Mouse (Mus musculus) midbrain, embryonic 12.5 days (tissue): ENCODE measurements around the gene Arhgap15. TPM values are rescaled to one million over a fixed set of nuclear protein-coding genes. Genes with fewer than 3 reads are reported as not detected.

Experiments
- ATAC-seq: fragments of 200-750 bp; cut with Nextera tagmentation; 2 replicates; pipeline ENCODE4 v1.8.0; 2017; ENCODE audit warnings: low read depth, moderate TSS enrichment, moderate library complexity; ENCODE audit not compliant: low FRiP score
- H3K27ac ChIP-seq: fragments of 300-500 bp; sonication (generic); replicated peaks from 2 replicates; pipeline ENCODE4 v1.5.1; 2016; ENCODE audit warnings: mild to moderate bottlenecking
- H3K27me3 ChIP-seq: fragments of 300-500 bp; sonication (generic); 2 replicates; pipeline ENCODE4 v1.6.1; 2016; ENCODE audit warnings: mild to moderate bottlenecking
- H3K36me3 ChIP-seq: fragments of 300-500 bp; sonication (generic); 2 replicates; pipeline ENCODE4 v1.6.1; 2016
- H3K4me1 ChIP-seq: fragments of 300-500 bp; sonication (generic); 2 replicates; pipeline ENCODE4 v1.6.1; 2016
- H3K4me2 ChIP-seq: fragments of 300-500 bp; sonication (generic); replicated peaks from 2 replicates; pipeline ENCODE4 v1.6.1; 2016; ENCODE audit warnings: mild to moderate bottlenecking, moderate library complexity
- H3K4me3 ChIP-seq: fragments of 300-500 bp; sonication (generic); 2 replicates; pipeline ENCODE4 v1.5.1; 2016; ENCODE audit warnings: mild to moderate bottlenecking
- H3K9ac ChIP-seq: fragments of 300-500 bp; sonication (generic); replicated peaks from 2 replicates; pipeline ENCODE4 v1.6.1; 2016; ENCODE audit warnings: mild to moderate bottlenecking, moderate library complexity
- H3K9me3 ChIP-seq: fragments of 300-500 bp; sonication (generic); 2 replicates; pipeline ENCODE4 v1.6.1; 2016; ENCODE audit warnings: mild to moderate bottlenecking
- WGBS: fragments of 180-500 bp; shearing (Covaris S2); methylation state at CpG from one replicate; pipeline ENCODE4 v1.1.7; 2016; 5-methylcytosine and 5-hydroxymethylcytosine counted together
- polyA plus RNA-seq: library from polyadenylated mRNA; unstranded; fragments of >200 nt; fragmentation: Nextera tagmentation; extraction: Ambion mirVana; gene quantifications from 2 replicates; pipeline ENCODE4 v1.2.1, GENCODE M21; 2016

The Arhgap15 gene
- polyA plus RNA-seq, 1 experiment from 2014 or later = 0.32 TPM

DNA sequence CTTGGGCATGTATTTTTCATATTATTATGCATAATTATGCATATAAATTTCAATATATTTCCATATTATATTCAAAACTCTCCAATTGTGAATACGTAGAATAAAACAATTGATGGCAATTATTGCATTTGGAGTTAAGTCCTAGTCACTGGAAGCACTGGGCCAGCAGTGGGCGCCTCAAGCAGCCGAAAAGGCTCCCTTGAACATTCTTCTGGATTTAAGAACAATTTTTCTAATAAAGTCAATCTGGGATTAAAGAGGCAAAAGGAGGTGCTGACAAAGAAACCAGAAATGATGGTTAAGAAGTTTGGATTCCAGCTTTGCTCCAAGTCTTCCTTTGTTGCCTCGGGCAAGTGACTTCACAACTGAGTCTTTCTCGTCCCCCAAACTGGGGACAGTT, 355.1 kb downstream of the Arhgap15 start:
- H3K4me2 ChIP-seq = no peak overlapping the region
- H3K27me3 ChIP-seq = no peaks in the 10 kb centered on the region
- H3K4me1 ChIP-seq = peaks cover 5% of the 10 kb centered on the region
- ATAC-seq = no peak
- H3K9ac ChIP-seq = no peak overlapping the region
- H3K36me3 ChIP-seq = no peaks in the 10 kb centered on the region
- 83% methylated on average over 5 of the region's 5 CpGs for WGBS
- no peak overlapping the region for H3K4me3 ChIP-seq
- no peaks in the 10 kb centered on the region for H3K9me3 ChIP-seq
- no peak overlapping the region for H3K27ac ChIP-seq

DNA sequence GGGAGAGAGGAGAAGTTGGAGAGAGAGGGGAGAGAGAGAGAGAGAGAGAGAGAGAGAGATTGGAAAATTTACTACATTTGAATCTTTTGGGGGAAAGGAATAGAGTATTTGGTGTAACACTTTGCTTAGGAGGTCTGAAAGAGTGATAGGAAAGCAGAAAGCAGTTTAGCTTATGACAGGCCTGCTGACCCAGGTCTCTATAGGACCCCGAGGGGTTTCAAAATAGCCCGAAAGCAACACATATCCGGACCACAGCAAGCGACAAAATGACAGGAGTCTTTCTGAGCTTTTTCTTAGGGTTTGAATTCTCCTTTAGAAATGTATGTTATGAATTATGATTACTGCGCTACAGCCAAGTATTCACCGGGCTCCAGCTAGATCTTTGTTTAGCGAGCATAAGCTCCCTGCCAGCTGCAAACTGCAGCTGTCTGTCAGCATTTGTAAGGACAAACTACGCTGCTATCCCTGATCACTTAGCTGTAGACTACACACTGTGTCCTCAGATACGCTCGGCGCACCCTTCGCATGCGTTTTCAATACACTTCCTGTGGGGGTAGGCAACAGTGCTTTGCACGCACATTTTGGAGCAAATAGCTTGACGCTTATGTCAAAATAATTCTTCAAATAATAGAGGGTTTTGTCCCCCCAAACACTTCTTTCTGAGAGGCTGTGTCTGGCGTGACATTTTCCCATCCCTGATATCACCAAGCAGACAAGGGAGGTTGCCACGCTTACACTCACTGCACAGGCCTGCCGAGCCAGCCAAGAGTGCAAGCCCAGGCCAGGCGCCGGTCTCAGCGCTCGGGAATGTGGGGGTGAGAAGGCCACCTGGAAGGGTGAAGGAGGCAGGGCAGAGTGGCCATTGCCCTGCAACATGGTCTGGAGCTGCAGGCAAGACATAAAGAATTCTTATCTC, 355.9 kb downstream of the Arhgap15 start:
- H3K27me3 ChIP-seq = no peaks in the 10 kb centered on the region
- ATAC-seq = peak; percentile 89
- 0 out of 2 replicates have a peak overlapping the region, but pooled peaks have one; percentile 11 for H3K9ac ChIP-seq
- no peaks in the 10 kb centered on the region for H3K36me3 ChIP-seq
- H3K4me2 ChIP-seq = peak overlapping the region; percentile 30
- H3K27ac ChIP-seq = peak overlapping the region; percentile 17; the same call in 1 of the 2 replicates
- H3K4me1 ChIP-seq = peaks cover 5% of the 10 kb centered on the region
- H3K9me3 ChIP-seq = no peaks in the 10 kb centered on the region
- 41% methylated on average over 22 of the region's 22 CpGs for WGBS
- H3K4me3 ChIP-seq = no peak overlapping the region

DNA sequence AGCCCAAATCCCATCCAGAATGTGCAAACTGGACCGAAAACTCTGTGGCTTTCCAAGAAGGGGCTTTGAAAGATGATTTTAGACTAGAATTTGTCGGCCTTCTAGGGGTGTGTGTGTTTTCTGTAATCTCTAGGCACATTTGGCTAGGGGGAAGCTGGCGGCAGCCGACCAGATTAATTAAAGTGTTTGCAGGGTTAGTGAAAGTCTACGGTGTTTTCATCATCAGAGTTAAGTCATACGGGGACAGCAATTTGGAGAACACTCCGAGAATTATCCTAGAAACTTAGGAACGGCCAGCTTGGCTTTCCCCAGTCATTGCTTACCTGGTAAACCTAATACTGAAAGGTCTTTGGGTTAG, 356.6 kb downstream of the Arhgap15 start:
- H3K27ac ChIP-seq = 0 out of 2 replicates have a peak overlapping the region, but pooled peaks have one; percentile 17
- 75% methylated on average over 8 of the region's 8 CpGs for WGBS
- H3K9ac ChIP-seq = 0 out of 2 replicates have a peak overlapping the region, but pooled peaks have one; percentile 11
- H3K4me2 ChIP-seq = peak overlapping the region; percentile 30; the same call in 1 of the 2 replicates
- ATAC-seq = no peak
- H3K4me1 ChIP-seq = peaks cover 5% of the 10 kb centered on the region
- H3K9me3 ChIP-seq = no peaks in the 10 kb centered on the region
- no peaks in the 10 kb centered on the region for H3K27me3 ChIP-seq
- no peaks in the 10 kb centered on the region for H3K36me3 ChIP-seq
- no peak overlapping the region for H3K4me3 ChIP-seq

DNA sequence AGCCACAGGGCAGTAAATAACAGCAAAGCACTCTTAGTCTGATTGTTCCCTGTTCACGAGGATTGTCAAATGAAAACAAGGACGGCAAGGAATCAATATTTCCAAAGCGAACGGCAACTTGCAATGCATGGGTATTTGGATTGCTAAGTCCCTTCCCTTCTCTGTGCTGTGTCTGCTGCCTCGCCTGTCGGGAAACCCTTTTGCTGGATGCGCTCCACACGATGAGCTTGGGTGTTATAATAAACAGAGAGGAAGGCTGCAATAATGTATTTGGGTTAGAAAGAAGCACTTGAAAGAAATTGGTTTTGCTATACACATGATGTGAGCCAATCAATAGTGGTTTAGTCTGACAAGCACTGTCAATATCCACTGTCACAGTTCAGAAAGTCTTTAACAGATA, 357.7 kb downstream of the Arhgap15 start:
- WGBS = 85% methylated on average over 8 of the region's 8 CpGs
- Histone ChIP-seq H3K36me3 (no peaks in the 10 kb centered on the region), H3K4me2 (no peak overlapping the region), H3K27me3 (no peaks in the 10 kb centered on the region), H3K9me3 (no peaks in the 10 kb centered on the region), H3K4me1 (peaks cover 5% of the 10 kb centered on the region), H3K9ac (no peak overlapping the region), H3K4me3 (no peak overlapping the region), H3K27ac (no peak overlapping the region)
- no peak for ATAC-seq

DNA sequence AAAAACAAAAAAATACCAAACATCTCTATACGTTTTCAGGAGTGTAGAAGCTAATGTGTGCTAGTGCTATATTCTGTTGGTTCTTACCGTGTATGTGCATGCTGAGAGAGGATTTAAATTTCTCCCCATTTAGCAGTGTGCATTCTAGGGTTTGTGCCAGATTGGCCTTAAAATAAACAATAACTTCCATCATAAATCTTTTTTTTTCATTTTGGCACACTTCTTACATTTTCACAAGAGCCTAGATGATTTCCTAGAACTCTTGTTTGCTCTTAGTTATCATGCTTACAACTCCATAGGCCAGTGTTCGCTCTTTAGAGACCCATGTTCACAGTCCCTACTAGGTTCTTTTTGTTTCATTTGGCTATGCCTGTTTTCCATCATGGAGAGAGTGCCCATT, 362.7 kb downstream of the Arhgap15 start:
- Histone ChIP-seq H3K4me3 (no peak overlapping the region), H3K27ac (no peak overlapping the region), H3K9ac (no peak overlapping the region), H3K4me1 (no peaks in the 10 kb centered on the region), H3K36me3 (no peaks in the 10 kb centered on the region), H3K4me2 (no peak overlapping the region), H3K27me3 (no peaks in the 10 kb centered on the region), H3K9me3 (no peaks in the 10 kb centered on the region)
- WGBS = 91% methylated on average over 3 of the region's 3 CpGs
- no peak for ATAC-seq

DNA sequence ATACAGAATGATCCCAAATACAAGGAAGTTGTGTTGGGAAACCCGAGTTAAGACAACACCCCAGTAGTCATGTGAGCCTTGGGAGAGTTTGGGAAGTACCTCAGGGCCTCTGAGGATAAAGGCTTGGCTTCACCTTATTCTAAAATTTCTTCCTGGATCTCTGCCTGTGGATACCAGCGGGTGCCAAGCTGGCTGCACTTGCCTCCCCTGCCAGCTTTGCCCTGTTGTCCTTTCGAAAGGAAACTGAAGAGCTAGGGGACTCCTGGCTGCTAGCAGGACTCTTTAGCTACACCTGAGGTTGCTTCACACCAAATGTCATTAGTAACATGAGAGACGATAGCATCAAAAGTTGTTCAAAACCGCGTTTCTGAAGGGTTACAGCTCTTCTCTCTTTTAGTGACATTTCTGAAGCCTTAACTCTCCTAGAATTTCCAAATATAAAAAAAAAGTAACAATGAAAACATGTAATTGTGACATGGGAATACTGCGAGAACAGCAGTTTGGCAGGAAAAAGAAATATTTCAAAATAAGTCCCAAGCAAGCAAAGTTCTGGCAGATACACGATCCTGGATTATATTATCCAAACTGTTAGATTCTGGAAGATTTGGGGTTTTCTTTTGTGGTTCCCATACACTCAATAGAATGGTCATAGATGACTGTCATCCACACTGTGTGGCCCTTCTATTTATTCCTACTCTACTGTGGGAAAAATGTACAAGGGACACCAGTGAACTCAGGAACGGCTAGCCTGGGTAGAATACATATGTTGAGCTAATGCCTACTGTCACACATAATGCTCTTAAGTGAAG, 364.6 kb downstream of the Arhgap15 start:
- H3K4me3 ChIP-seq = no peak overlapping the region
- no peak overlapping the region for H3K9ac ChIP-seq
- H3K36me3 ChIP-seq = no peaks in the 10 kb centered on the region
- no peaks in the 10 kb centered on the region for H3K4me1 ChIP-seq
- H3K27ac ChIP-seq = no peak overlapping the region
- ATAC-seq = no peak
- H3K9me3 ChIP-seq = no peaks in the 10 kb centered on the region
- H3K27me3 ChIP-seq = no peaks in the 10 kb centered on the region
- no peak overlapping the region for H3K4me2 ChIP-seq
- WGBS = 80% methylated on average over 9 of the region's 9 CpGs

DNA sequence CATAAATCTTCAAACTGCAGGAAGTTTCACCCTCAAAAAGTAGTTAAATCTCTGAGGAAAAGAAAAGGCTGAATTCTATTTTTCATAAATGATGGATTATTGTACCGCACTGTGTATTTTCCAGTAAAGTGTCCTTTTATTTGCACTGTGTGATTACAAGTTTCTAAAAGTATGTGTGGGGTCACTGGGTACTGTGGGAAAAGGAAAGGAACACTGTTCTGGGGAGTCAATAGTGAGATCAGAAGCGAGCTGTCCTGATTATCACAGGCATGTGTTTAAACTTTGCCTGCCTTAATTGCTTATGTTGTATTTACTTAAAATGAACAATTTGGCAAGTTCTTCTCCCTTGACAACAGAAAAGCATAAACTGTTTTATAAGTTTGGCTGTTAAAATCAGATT, 365.7 kb downstream of the Arhgap15 start:
- H3K4me1 ChIP-seq = no peaks in the 10 kb centered on the region
- no peak overlapping the region for H3K4me2 ChIP-seq
- H3K36me3 ChIP-seq = no peaks in the 10 kb centered on the region
- no peak overlapping the region for H3K4me3 ChIP-seq
- WGBS = 61% methylated on average over 2 of the region's 2 CpGs
- no peak overlapping the region for H3K9ac ChIP-seq
- no peak for ATAC-seq
- H3K27ac ChIP-seq = no peak overlapping the region
- no peaks in the 10 kb centered on the region for H3K9me3 ChIP-seq
- H3K27me3 ChIP-seq = no peaks in the 10 kb centered on the region

DNA sequence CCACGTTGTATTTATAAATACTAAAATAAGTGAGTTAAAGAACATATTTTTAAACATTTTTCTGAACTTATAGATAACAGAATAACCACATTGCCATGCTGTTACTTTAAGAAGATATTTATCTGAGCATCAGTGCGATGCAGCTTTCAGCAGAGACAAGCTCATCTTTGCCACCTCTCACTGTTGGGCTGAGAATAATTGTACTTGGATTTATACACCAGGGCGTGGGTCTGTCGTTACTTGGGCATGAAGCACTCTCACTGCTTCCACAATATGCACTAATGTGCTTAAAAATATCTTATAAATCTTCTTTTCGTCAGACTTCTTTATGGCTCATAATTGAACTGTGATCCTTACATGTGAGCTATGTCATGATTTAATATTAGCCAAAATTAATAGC, 372.5 kb downstream of the Arhgap15 start:
- WGBS = 84% methylated on average over 5 of the region's 5 CpGs
- Histone ChIP-seq H3K27ac (no peak overlapping the region), H3K27me3 (no peaks in the 10 kb centered on the region), H3K4me3 (no peak overlapping the region), H3K9me3 (no peaks in the 10 kb centered on the region), H3K4me1 (no peaks in the 10 kb centered on the region), H3K36me3 (no peaks in the 10 kb centered on the region), H3K9ac (no peak overlapping the region), H3K4me2 (no peak overlapping the region)
- no peak for ATAC-seq

DNA sequence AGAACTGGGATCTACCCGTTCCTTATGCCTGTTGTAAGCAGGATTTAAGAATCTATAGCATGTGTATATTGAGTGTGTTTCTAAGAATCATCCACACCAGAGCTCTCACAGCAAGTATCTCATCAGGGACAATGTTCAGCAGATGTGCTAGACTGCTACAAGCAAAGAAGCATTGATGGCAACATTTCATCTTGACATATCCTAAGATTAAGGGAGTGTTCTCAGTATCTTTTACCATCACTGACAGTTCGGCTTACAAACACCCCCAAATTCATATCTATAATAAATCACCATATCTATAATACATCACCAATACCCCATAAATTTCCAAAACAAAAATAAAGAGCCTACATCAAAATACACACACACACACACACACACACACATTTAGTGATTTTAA, 374.6 kb downstream of the Arhgap15 start:
- Histone ChIP-seq H3K27ac (no peak overlapping the region), H3K36me3 (no peaks in the 10 kb centered on the region), H3K27me3 (no peaks in the 10 kb centered on the region), H3K9me3 (no peaks in the 10 kb centered on the region), H3K4me2 (no peak overlapping the region), H3K9ac (no peak overlapping the region), H3K4me1 (no peaks in the 10 kb centered on the region), H3K4me3 (no peak overlapping the region)
- WGBS = 88% methylated on average over 2 of the region's 2 CpGs
- ATAC-seq = no peak

DNA sequence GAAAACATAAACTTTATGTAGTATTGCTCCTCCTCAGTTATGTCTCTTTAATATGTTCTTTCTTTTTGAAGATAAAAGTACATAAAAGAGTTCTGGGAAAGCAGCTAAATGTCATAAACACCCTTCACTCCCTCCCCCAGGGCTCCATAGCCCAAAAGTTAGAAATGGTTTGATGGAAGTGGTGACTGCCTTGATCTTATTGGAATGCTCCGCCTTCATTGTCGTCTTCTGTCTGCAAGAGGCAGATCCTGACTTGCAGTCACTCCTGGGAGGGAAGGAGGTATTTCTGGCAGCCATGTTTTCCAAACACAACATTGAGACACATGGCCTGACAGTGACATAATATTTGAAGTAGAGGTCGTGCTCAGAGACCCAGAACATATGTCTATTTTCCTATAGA, 375.5 kb downstream of the Arhgap15 start:
- H3K9ac ChIP-seq = no peak overlapping the region
- no peak for ATAC-seq
- WGBS = 73% methylated on average over 3 of the region's 3 CpGs

DNA sequence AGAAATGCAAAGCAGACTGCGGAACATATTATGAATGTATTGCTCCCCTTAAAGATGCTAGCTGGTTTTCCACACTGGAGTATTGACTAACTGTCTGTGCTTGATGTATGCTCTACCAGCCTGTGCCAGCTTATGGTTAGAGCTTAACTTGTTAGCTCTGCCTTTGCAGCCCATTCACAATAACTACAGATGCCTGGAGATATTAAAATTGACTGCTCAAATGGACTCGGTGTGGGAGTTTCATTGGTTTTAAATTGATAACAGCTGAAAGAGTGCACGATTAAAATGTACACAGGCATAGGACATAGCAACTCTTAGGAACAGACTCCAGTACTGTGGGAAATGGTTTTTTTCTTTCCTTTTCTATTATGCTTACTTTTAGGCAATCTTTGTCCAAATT, 376.1 kb downstream of the Arhgap15 start:
- Histone ChIP-seq H3K9me3 (no peaks in the 10 kb centered on the region), H3K4me2 (no peak overlapping the region), H3K4me3 (no peak overlapping the region), H3K27ac (no peak overlapping the region), H3K4me1 (no peaks in the 10 kb centered on the region), H3K27me3 (no peaks in the 10 kb centered on the region), H3K36me3 (no peaks in the 10 kb centered on the region), H3K9ac (no peak overlapping the region)
- 89% methylated on average over 3 of the region's 3 CpGs for WGBS
- ATAC-seq = no peak

More for the DNA sequence above, 375.5 kb downstream of the Arhgap15 start:
- H3K27me3 ChIP-seq = no peaks in the 10 kb centered on the region
- no peak overlapping the region for H3K4me2 ChIP-seq
- H3K4me1 ChIP-seq = no peaks in the 10 kb centered on the region
- no peaks in the 10 kb centered on the region for H3K36me3 ChIP-seq
- H3K4me3 ChIP-seq = no peak overlapping the region
- H3K27ac ChIP-seq = no peak overlapping the region
- no peaks in the 10 kb centered on the region for H3K9me3 ChIP-seq

DNA sequence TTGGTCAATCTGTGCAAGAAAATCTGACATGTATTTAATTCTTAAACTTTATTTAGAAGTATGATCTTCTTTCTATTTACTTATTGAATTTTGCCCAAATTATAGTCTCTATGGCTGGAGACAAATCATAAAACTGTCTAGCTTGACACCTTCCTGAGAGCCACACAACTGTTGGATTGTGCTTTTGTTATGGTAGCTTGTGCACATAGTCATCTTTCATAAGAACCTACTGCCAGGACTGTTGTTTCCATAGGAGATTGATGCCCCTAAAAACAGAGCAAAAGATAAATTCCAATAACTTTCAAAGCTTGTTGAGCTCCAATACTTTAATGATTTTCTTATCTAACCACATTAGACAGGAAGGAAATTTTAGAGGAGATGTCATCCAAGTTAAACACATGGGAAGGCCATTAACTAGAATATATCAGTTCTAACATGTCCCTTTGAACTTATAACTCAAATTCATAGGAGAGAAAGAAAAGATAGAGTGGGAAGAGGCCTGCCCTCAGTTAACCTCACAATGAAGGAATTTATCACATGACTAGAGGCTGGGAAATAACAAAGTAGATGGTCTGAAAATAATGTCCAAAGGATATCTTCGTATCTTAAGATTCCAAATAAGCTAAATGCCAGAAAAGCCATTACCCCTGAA, 377.5 kb downstream of the Arhgap15 start:
- H3K27ac ChIP-seq = no peak overlapping the region
- WGBS = 84% methylated on average over 1 of the region's 1 CpGs
- H3K27me3 ChIP-seq = no peaks in the 10 kb centered on the region
- no peak for ATAC-seq
- H3K36me3 ChIP-seq = no peaks in the 10 kb centered on the region
- no peak overlapping the region for H3K4me2 ChIP-seq
- no peaks in the 10 kb centered on the region for H3K4me1 ChIP-seq
- no peak overlapping the region for H3K9ac ChIP-seq
- no peaks in the 10 kb centered on the region for H3K9me3 ChIP-seq
- no peak overlapping the region for H3K4me3 ChIP-seq
